Mouse (Mus musculus): ENCODE results near the gene Dcdc2b.
A peak's percentile ranks its signal among the peaks of the same experiment; 100 is the strongest.

Dcdc2b gene

DNA sequence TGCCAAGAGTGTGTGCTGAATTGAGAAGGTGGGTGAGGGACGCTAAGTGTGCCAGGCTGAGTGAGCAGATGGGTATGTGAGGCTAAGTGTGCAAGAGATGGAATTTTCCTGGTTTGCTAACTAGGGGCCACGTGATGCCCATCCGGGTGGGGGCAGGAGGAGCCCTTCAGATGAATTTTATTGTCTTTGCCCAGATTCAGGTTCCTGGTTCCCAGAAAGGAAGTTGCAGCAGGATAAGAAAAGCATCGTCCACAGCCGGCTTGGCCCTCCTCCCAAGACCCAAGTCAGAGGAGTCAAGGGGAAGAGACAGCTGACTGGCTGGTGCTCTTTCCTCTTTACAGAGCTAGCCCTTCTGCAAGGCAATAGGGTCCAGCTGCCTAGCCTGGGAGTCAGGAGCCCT, 35.6 kb downstream of the Dcdc2b start, which contains the start of gene Fam167b:
Gene Fam167b (minus strand): TSS at position 84 of the 400 bp plus-strand sequence.
- no peak for DNase-seq (ENCODE audit: low read depth, low spot score)

- DNase-seq (ENCODE audit: low read depth, low spot score) = no peak
Measured at GRCm38 (mm10) chr4:129577688-129578087, 36.4 kb downstream of the Dcdc2b start.

- DNase-seq (ENCODE audit: low read depth, low spot score) = peak; percentile 81
Measured at GRCm38 (mm10) chr4:129576863-129577491, 37.1 kb downstream of the Dcdc2b start.

DNA sequence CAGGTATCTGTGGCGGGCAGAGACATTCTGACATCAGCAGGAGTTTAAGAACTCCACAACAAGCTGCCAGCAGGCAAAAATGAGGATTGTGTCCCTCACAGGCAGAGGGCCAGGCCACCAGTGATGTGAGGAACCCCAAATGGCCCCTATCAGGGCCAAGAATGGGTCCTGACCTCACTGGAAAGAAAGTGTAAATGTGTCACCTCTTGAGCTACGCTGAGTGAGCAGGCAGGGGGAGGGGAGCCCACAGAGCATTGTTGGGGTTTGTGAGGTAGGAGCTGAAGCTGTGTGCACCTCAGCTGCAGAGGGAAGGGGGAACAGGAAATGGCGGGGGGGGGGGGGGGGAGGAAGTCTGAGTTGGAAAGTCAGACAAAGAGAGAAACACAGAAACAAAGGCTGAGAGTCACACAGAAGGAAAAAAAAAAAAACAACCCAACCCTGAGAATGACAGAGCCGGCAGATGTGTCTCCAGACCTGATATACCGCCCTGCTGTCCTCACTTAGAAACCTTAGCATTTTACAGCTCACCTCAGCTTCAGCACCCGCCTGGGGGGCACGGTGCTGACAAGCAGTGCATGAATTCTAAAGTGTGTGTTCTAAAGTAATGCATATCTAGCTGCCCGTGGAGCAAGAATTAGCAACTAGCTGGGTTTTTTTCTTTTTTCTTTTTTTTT, 38.7 kb downstream of the Dcdc2b start:
- DNase-seq (ENCODE audit: low read depth, low spot score) = peak; percentile 96

DNA sequence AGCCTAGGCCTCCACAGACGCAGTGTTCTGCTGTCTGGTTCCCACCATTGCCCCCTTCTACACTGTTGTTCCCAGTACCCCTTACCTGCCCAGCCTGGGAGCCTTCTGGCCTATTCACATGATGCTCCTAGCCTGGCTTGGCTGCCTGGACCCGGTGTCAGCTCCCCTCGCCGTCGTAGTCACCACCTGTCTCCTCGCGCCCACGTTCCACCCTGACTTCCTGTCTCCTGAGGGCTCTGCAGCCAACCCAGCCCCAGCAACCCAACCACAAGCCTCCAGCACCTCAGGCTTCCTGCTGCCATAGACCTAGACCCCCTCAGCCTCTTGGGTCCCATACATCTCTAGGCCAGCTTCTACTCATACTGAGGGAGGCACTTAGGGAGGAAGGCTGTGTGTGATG, 40.6 kb downstream of the Dcdc2b start, which contains the start of gene Lck:
Gene Lck (minus strand): TSS at position 212 of the 400 bp plus-strand sequence.
- peak; percentile 89 for DNase-seq (ENCODE audit: low read depth, low spot score)

DNA sequence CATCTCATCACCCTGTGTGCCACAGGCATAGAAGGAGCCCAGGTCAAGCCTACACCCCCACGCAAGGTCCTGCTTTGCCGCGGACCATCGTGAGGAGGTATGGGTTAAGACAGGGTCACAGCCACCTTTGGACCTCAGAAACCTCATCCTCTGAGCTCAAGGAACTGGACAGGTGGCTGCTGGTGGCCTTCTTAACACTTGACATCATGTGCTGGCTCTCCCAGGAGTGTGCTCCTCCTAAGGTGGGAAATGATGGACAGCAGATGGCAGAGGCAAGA, 41.0 kb downstream of the Dcdc2b start:
- peak; percentile 34 for DNase-seq (ENCODE audit: low read depth, low spot score)

GRCm38 (mm10) chr4:129572236-129573092, 41.6 kb downstream of the Dcdc2b start:
- DNase-seq (ENCODE audit: low read depth, low spot score) = peak; percentile 70

DNA sequence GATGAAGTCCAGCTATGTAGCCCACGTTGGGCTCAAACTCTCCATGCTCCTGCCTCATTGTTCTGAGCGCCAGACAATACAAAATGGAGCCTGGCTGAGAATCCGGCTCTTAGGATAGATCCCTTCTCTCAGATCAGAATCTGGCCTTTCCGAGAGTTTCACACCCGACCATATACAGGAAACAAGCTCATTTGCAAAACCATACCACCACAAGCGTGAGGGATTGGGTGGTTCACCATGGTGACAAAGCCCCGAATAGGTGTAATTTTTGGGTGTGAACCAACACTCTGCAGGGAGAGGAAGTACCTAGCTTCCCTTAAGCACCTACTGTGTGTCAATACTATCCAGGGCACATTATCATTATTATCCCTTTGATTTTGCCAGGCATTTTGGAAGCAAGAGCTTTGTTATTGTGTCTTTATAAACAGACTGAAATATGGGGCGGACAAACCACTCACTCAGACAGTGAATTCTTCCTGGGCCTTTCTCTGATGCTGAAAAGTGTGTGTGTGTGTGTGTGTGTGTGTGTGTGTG, 42.4 kb downstream of the Dcdc2b start:
- DNase-seq (ENCODE audit: low read depth, low spot score) = peak; percentile 64

DNA sequence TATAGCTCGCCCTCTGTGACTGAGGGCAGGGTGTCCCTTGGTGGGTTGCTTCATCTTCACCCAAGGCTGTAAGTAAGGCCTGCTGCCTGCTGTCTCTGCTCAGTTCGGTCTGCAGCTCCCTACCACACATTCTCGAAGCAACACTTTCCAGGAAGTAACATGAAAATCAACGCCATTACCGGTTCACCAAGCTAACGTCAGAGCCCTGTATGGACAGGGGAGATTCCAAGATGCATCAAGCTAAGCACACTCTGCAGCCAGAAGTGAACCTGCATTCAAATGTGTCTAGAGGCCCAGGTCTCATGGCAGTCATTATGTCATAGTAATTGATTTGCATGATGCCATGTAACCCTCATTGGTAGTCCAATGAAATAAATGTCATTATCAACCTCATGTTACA, 44.0 kb downstream of the Dcdc2b start:
- peak; percentile 86 for DNase-seq (ENCODE audit: low read depth, low spot score)

DNA sequence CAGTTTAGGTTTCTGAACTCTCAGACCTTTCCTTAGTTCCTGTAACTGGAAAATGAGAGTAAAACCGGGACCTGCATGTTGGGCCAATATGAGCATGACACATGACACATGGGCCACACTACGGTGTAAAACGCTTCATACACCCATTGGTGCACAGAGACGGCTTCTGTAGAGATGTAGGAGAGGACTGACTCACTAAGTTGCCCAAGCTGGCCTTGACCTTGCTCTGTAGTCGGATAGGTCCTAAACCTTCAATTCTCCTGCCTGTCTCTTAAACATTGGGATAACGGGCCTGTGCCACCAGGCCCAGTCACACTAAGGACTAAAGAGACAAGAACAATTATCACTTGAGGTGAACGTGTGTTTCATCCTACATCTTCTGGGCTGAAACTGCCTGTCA, 45.7 kb downstream of the Dcdc2b start:
- no peak for DNase-seq (ENCODE audit: low read depth, low spot score)

DNA sequence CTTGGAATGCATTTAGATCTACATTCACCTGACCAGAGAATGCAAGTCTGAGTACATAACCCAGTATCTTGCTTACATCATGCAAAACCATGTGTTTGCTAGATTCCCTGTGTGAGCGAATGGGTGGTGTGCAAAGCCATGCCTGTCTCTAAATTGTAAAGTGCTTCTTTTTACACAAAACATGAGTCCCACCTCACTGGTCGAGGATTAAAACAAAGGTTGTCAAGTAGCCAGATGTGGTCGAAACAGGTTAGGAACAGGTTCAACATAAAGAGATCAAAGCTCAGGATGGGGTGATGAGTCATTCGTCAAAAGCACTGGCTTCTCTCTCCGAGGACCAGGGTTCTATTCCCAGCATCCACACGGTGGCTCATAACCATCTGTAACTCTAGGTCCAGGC, 48.9 kb downstream of the Dcdc2b start:
- peak; percentile 52 for DNase-seq (ENCODE audit: low read depth, low spot score)

- no peak for DNase-seq (ENCODE audit: low read depth, low spot score)
Measured at GRCm38 (mm10) chr4:129563718-129564117, 50.3 kb downstream of the Dcdc2b start.

DNA sequence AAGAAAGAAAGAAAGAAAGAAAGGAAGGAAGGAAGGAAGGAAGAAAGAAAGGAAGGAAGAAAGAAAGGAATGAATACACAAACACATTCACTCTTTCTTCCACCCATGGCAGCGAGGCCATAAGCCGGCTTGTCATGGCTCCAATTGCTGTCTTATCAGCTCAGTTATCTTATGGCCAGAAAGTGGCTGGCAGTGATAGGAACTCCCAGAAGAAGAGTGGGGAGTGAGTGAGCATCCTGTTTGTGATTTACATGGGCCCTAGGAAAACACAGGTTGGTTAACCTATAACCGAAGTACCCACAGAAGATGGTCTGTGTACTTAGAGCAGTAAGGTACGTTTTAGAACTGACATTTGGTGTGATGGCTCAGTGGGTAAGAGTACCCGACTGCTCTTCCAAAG, 52.9 kb downstream of the Dcdc2b start:
- no peak for DNase-seq (ENCODE audit: low read depth, low spot score)
